Mouse (Mus musculus): Measurements from ENCODE around the gene Treml1. TPM values are rescaled to one million over a fixed set of nuclear protein-coding genes. Genes with fewer than 3 reads are reported as not detected.

The Treml1 gene
- polyA plus RNA-seq, 1 experiment from 2014 or later = 18.8 TPM

DNA sequence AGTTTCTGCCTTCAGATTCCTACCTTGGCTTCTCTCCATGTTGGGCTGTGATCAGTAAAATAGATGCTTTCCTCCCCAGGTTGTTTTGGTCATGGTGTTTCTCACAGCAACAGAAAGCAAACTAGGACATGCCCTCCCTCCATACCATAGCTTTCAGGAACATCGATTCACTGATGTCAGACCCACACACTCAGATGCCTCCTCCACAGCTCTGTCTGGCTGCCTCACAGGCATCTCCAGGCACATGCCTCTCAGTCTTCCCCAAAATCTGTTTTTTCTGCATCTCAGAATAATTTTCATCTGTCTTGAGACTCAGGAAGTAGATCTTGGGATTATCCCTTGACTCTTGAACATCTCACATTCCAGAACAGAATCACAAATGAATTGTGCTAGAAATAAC lies 16.4 kb downstream of the Treml1 start:
- Histone ChIP-seq H3K27ac (ENCODE audit: low read depth) (no peak overlapping the region), H3K27me3 (ENCODE audit: insufficient read depth, low read length) (no peaks in the 10 kb centered on the region), H3K4me3 (ENCODE audit: low read depth, low read length) (no peak overlapping the region), H3K9ac (replicated peaks) (no peak overlapping the region), H3K4me1 (ENCODE audit: insufficient read depth) (no peaks in the 10 kb centered on the region), H3K4me2 (ENCODE audit: low read depth, low read length) (no peak overlapping the region), H3K9me3 (ENCODE audit: low read length) (no peaks in the 10 kb centered on the region), H3K36me3 (replicated peaks; ENCODE audit: insufficient read depth, low read length) (no peaks in the 10 kb centered on the region)
- TF ChIP-seq CTCF (IDR thresholded peaks at IDR 0.05; ENCODE audit: low read depth) (no peak), EP300 (IDR thresholded peaks at IDR 0.05; ENCODE audit: low read depth) (no peak)
- 79% methylated on average over 1 of the region's 1 CpGs for WGBS (ENCODE audit: insufficient replicate concordance)
- DNase-seq = no peak
- no peak for ATAC-seq

DNA sequence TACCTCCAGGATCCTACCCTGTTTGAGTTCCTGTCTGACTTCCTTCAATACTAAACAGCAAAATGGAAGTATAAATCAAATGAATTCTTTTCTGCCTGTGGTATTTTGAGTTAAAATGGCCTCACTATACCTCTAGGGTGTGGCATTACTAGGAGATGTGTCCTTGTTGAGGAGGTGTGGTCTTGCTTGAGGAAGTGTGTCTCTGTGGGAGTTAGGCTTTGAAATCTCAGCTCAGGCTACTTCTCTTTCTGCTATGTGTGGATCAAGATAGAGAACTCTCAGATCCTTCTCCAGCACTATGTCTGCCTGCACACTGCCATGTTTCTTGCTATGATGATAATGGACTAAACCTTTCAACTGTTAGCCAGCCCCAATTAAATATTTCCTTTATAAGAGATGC lies 19.3 kb downstream of the Treml1 start:
- TF ChIP-seq EP300 (IDR thresholded peaks at IDR 0.05; ENCODE audit: low read depth) (no peak), CTCF (IDR thresholded peaks at IDR 0.05; ENCODE audit: low read depth) (no peak)
- no peak for ATAC-seq

DNA sequence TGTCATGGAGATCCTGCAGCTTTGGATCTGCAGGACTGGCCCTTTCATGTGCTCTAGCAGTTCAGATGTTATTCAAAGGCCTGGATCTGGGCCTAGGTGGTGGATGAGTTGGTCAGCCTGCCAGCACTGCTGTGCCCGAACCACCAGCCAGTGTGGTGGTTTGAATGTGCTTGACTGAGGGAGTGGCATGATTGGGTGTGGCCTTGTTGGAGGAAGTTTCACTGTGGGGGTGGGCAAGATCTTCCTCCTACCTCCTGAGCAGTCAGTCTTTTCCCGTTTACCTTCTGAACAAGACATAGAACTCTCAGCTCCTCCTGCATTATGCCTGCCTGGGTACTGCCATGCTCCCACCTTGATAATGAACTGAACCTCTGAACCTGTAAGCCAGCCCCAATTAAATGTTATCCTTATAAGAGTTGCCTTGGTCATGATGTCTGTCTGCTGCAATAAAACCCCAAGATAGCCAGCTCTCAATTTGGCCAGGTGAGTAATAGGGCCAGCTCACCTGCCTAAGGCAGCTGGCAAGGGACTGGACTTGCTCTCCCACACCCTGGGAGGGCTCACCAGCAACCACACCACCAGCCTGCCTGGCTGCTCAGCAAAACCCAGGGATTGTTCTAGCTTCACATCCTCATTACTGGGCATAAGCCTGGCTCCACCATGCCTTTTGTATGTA lies 26.2 kb downstream of the Treml1 start:
- Histone ChIP-seq H3K9ac (replicated peaks) (no peak overlapping the region), H3K4me1 (ENCODE audit: insufficient read depth) (no peaks in the 10 kb centered on the region), H3K36me3 (replicated peaks; ENCODE audit: insufficient read depth, low read length) (peaks cover 46% of the 10 kb centered on the region), H3K27ac (ENCODE audit: low read depth) (no peak overlapping the region), H3K4me2 (ENCODE audit: low read depth, low read length) (no peak overlapping the region), H3K27me3 (ENCODE audit: insufficient read depth, low read length) (no peaks in the 10 kb centered on the region), H3K9me3 (ENCODE audit: low read length) (no peaks in the 10 kb centered on the region), H3K4me3 (ENCODE audit: low read depth, low read length) (no peak overlapping the region)
- 42% methylated on average over 2 of the region's 2 CpGs for WGBS (ENCODE audit: insufficient replicate concordance)
- DNase-seq (no peak), ATAC-seq (no peak)
- no peak for TF ChIP-seq EP300 (IDR thresholded peaks at IDR 0.05; ENCODE audit: low read depth)
- TF ChIP-seq CTCF (IDR thresholded peaks at IDR 0.05; ENCODE audit: low read depth) = no peak

More for the DNA sequence above, 19.3 kb downstream of the Treml1 start:
- no peak overlapping the region for H3K9ac ChIP-seq (replicated peaks)
- no peak overlapping the region for H3K4me2 ChIP-seq (ENCODE audit: low read depth, low read length)
- H3K27ac ChIP-seq (ENCODE audit: low read depth) = no peak overlapping the region
- H3K4me3 ChIP-seq (ENCODE audit: low read depth, low read length) = no peak overlapping the region
- no peaks in the 10 kb centered on the region for H3K36me3 ChIP-seq (replicated peaks; ENCODE audit: insufficient read depth, low read length)
- H3K4me1 ChIP-seq (ENCODE audit: insufficient read depth) = no peaks in the 10 kb centered on the region
- DNase-seq = no peak
- H3K9me3 ChIP-seq (ENCODE audit: low read length) = no peaks in the 10 kb centered on the region
- no peaks in the 10 kb centered on the region for H3K27me3 ChIP-seq (ENCODE audit: insufficient read depth, low read length)

DNA sequence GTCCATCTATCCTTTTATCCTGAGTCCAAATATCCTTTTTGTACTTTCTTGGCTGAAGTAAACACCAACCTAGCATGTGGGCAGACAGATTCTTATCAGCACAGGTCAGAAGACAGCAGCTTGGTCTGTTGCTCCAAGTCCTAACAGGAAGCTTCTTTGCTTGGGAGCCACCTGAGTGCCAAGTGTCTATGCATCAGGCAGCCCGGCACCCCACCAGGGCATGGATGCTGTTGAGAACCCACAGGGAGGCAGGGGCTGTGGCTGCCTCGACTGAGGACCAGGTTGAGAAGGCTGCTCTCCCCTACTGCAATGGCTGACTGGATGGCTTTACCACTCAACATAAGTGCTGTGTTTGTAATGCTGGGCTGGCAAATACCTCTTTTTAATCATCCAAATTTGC lies 28.9 kb downstream of the Treml1 start:
- 72% methylated on average over 2 of the region's 2 CpGs for WGBS (ENCODE audit: insufficient replicate concordance)
- Histone ChIP-seq H3K27me3 (ENCODE audit: insufficient read depth, low read length) (no peaks in the 10 kb centered on the region), H3K9me3 (ENCODE audit: low read length) (no peaks in the 10 kb centered on the region), H3K4me3 (ENCODE audit: low read depth, low read length) (no peak overlapping the region), H3K36me3 (replicated peaks; ENCODE audit: insufficient read depth, low read length) (peaks cover 73% of the 10 kb centered on the region), H3K4me1 (ENCODE audit: insufficient read depth) (no peaks in the 10 kb centered on the region), H3K9ac (replicated peaks) (no peak overlapping the region), H3K27ac (ENCODE audit: low read depth) (no peak overlapping the region), H3K4me2 (ENCODE audit: low read depth, low read length) (no peak overlapping the region)
- DNase-seq (no peak), ATAC-seq (no peak)
- TF ChIP-seq CTCF (IDR thresholded peaks at IDR 0.05; ENCODE audit: low read depth) = no peak
- no peak for TF ChIP-seq EP300 (IDR thresholded peaks at IDR 0.05; ENCODE audit: low read depth)

DNA sequence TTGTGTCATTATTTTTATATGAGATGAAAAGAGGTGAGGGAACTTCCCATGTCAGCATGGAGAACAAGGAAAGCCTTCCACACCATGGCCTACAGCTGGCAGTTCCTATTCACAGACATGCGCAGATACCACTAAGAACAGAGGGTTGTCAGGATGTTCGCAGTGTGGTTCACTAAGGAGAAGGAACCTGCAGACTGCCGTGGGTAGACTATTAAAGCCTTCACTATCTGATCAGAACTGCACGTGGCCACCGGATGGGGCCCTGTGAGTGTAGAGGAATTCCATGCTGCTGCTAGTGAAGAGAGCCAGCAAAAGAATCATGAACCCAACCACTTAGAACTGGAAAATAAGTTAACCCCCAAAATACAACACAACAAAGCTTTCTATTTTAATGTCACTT lies 29.7 kb downstream of the Treml1 start:
- Histone ChIP-seq H3K4me2 (ENCODE audit: low read depth, low read length) (no peak overlapping the region), H3K36me3 (replicated peaks; ENCODE audit: insufficient read depth, low read length) (peaks cover 81% of the 10 kb centered on the region), H3K4me3 (ENCODE audit: low read depth, low read length) (no peak overlapping the region), H3K4me1 (ENCODE audit: insufficient read depth) (no peaks in the 10 kb centered on the region), H3K9ac (replicated peaks) (no peak overlapping the region), H3K27me3 (ENCODE audit: insufficient read depth, low read length) (no peaks in the 10 kb centered on the region), H3K27ac (ENCODE audit: low read depth) (no peak overlapping the region), H3K9me3 (ENCODE audit: low read length) (no peaks in the 10 kb centered on the region)
- ATAC-seq (no peak), DNase-seq (no peak)
- WGBS (ENCODE audit: insufficient replicate concordance) = 71% methylated on average over 5 of the region's 5 CpGs
- TF ChIP-seq CTCF (IDR thresholded peaks at IDR 0.05; ENCODE audit: low read depth) = no peak
- no peak for TF ChIP-seq EP300 (IDR thresholded peaks at IDR 0.05; ENCODE audit: low read depth)

DNA sequence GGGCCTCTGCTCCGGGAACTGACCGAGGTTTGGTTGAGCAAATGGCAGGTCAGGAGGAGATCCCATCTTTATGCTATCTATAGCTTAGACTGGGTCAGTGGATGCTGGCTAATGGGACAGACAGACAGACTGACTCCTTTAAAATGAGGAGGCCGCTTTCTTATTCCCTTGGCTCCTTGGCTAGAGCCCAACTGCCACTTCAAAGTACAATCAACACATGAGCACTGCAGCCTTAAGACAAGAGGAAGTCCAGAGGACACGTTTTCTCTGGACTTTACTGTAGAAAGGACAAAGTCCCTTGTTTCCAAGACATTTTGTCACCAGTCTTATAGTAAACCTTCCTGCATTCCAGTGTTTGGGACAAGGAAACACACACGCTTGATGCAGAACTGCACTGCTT lies 31.7 kb downstream of the Treml1 start:
- no peak overlapping the region for H3K27ac ChIP-seq (ENCODE audit: low read depth)
- no peaks in the 10 kb centered on the region for H3K9me3 ChIP-seq (ENCODE audit: low read length)
- TF ChIP-seq CTCF (IDR thresholded peaks at IDR 0.05; ENCODE audit: low read depth) = no peak
- TF ChIP-seq EP300 (IDR thresholded peaks at IDR 0.05; ENCODE audit: low read depth) = no peak
- no peaks in the 10 kb centered on the region for H3K27me3 ChIP-seq (ENCODE audit: insufficient read depth, low read length)
- ATAC-seq (no peak), DNase-seq (no peak)
- no peak overlapping the region for H3K4me2 ChIP-seq (ENCODE audit: low read depth, low read length)
- no peaks in the 10 kb centered on the region for H3K4me1 ChIP-seq (ENCODE audit: insufficient read depth)
- no peak overlapping the region for H3K9ac ChIP-seq (replicated peaks)
- H3K4me3 ChIP-seq (ENCODE audit: low read depth, low read length) = no peak overlapping the region
- peaks cover 94% of the 10 kb centered on the region for H3K36me3 ChIP-seq (replicated peaks; ENCODE audit: insufficient read depth, low read length)
- 88% methylated on average over 5 of the region's 5 CpGs for WGBS (ENCODE audit: insufficient replicate concordance)

DNA sequence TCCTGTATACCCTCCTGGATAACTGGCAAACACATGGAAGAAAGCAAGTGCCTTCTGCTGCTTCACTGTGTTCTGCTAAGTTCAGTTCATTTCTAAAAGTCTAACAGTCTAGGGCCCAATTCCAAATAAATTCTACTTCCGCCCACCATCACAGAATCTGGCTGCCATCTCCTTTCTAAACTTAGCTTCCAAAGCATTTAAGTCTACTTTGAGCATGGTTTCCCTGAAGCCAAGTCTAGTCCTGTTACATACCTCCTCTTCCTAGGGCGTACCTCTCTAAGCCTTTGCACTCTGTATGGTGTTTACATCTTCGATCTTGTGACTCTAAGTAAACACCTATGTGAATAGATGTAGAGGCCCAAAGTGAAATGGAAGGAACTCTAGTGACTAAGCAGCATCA lies 32.9 kb downstream of the Treml1 start:
- H3K27me3 ChIP-seq (ENCODE audit: insufficient read depth, low read length) = no peaks in the 10 kb centered on the region
- no peak overlapping the region for H3K9ac ChIP-seq (replicated peaks)
- no peak overlapping the region for H3K4me2 ChIP-seq (ENCODE audit: low read depth, low read length)
- H3K36me3 ChIP-seq (replicated peaks; ENCODE audit: insufficient read depth, low read length) = peaks cover 91% of the 10 kb centered on the region
- no peaks in the 10 kb centered on the region for H3K4me1 ChIP-seq (ENCODE audit: insufficient read depth)
- no peak overlapping the region for H3K4me3 ChIP-seq (ENCODE audit: low read depth, low read length)
- 87% methylated on average over 3 of the region's 3 CpGs for WGBS (ENCODE audit: insufficient replicate concordance)
- TF ChIP-seq CTCF (IDR thresholded peaks at IDR 0.05; ENCODE audit: low read depth) = no peak
- TF ChIP-seq EP300 (IDR thresholded peaks at IDR 0.05; ENCODE audit: low read depth) = no peak
- no peak for ATAC-seq
- no peaks in the 10 kb centered on the region for H3K9me3 ChIP-seq (ENCODE audit: low read length)
- DNase-seq = no peak
- H3K27ac ChIP-seq (ENCODE audit: low read depth) = no peak overlapping the region
